Mouse (Mus musculus) limb, embryonic 15.5 days (tissue): ENCODE results near the gene Rnf167. TPM values are rescaled to one million over a fixed set of nuclear protein-coding genes. Genes with fewer than 3 reads are reported as not detected.

Experiments used
- ATAC-seq: fragments of 200-750 bp; cut with Nextera tagmentation; 2 replicates; pipeline ENCODE4 v1.8.0; 2017; ENCODE audit warnings: low read depth, moderate TSS enrichment; ENCODE audit not compliant: insufficient number of reproducible peaks, low FRiP score, low TSS enrichment
- H3K27ac ChIP-seq: fragments of 300-500 bp; sonication (generic); 2 replicates; pipeline ENCODE4 v1.5.1; 2015; ENCODE audit warnings: moderate library complexity, mild to moderate bottlenecking, inconsistent platforms
- H3K27me3 ChIP-seq: fragments of 300-500 bp; sonication (generic); 2 replicates; pipeline ENCODE4 v1.6.1; 2015; ENCODE audit warnings: inconsistent platforms
- H3K36me3 ChIP-seq: fragments of 300-500 bp; sonication (generic); 2 replicates; pipeline ENCODE4 v1.6.1; 2015; ENCODE audit warnings: inconsistent platforms
- H3K4me1 ChIP-seq: fragments of 300-500 bp; sonication (generic); 2 replicates; pipeline ENCODE4 v1.6.1; 2015; ENCODE audit warnings: inconsistent platforms
- H3K4me2 ChIP-seq: fragments of 300-500 bp; sonication (generic); 2 replicates; pipeline ENCODE4 v1.6.1; 2015; ENCODE audit warnings: mild to moderate bottlenecking, inconsistent platforms
- H3K4me3 ChIP-seq: fragments of 300-500 bp; sonication (generic); 2 replicates; pipeline ENCODE4 v1.5.1; 2015; ENCODE audit warnings: mild to moderate bottlenecking, inconsistent platforms
- H3K9ac ChIP-seq: fragments of 300-500 bp; sonication (generic); 2 replicates; pipeline ENCODE4 v1.6.1; 2015; ENCODE audit warnings: inconsistent platforms
- H3K9me3 ChIP-seq: fragments of 300-500 bp; sonication (generic); 2 replicates; pipeline ENCODE4 v1.6.1; 2016; ENCODE audit warnings: inconsistent platforms
- WGBS: fragments of 180-500 bp; shearing (Covaris S2); methylation state at CpG from one replicate; pipeline ENCODE4 v1.1.7; 2015; 5-methylcytosine and 5-hydroxymethylcytosine counted together
- polyA plus RNA-seq: library from polyadenylated mRNA; unstranded; fragments of >200 nt; fragmentation: Nextera tagmentation; extraction: Ambion mirVana; gene quantifications from 2 replicates; pipeline ENCODE4 v1.2.1, GENCODE M21; 2015

The Rnf167 gene
- polyA plus RNA-seq, 1 experiment from 2014 or later = 124 TPM

DNA sequence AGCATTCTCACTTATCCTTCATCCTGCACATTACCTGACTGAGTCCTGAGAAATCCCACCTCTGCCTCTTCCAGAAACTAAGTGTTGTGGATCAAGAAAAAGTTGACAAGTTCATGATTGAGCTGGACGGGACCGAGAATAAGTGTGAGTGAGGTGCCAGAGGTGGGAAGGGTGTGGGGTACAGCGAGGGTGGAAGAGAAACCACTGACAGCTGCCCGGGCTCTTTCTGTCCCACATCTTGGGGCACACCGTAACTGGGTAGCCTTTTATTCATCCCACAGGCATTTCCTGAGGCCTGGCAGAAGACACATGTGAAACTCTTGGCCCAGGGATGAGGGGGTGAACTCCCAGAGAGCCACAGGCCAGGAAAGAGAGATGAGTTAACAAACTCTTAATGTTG is 11.5 kb downstream of the Rnf167 start:
- ATAC-seq = no peak
- 0 out of 2 replicates have a peak overlapping the region, but pooled peaks have one; percentile 26 for H3K9ac ChIP-seq
- no peaks in the 10 kb centered on the region for H3K27me3 ChIP-seq
- peaks cover 42% of the 10 kb centered on the region for H3K4me1 ChIP-seq
- H3K4me3 ChIP-seq = 0 out of 2 replicates have a peak overlapping the region, but pooled peaks have one; percentile 3
- 0 out of 2 replicates have a peak overlapping the region, but pooled peaks have one; percentile 17 for H3K4me2 ChIP-seq
- WGBS = 68% methylated on average over 5 of the region's 5 CpGs
- peaks cover 39% of the 10 kb centered on the region for H3K36me3 ChIP-seq
- peak overlapping the region; percentile 5; the same call in 1 of the 2 replicates for H3K27ac ChIP-seq
- no peaks in the 10 kb centered on the region for H3K9me3 ChIP-seq

DNA sequence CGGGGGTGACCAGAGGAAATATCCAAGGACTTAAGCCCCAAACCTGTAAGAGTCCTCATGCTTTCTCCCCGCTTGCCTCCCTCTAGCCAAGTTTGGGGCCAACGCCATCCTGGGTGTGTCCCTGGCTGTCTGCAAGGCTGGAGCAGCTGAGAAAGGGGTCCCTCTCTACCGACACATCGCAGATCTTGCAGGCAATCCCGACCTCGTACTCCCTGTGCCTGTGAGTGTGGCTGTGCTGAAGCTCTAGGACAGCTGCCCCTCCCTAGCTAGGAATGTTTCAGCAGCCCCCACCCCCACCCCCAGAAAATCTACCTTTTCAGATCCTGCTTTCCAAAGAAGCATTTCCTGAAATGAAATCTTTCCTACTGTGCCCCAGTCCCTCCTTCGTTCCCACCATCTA is 11.9 kb downstream of the Rnf167 start:
- peaks cover 41% of the 10 kb centered on the region for H3K36me3 ChIP-seq
- WGBS = 72% methylated on average over 8 of the region's 8 CpGs
- H3K9me3 ChIP-seq = no peaks in the 10 kb centered on the region
- no peaks in the 10 kb centered on the region for H3K27me3 ChIP-seq
- H3K9ac ChIP-seq = no peak overlapping the region
- ATAC-seq = no peak
- no peak overlapping the region for H3K27ac ChIP-seq
- H3K4me1 ChIP-seq = peaks cover 42% of the 10 kb centered on the region
- no peak overlapping the region for H3K4me3 ChIP-seq
- no peak overlapping the region for H3K4me2 ChIP-seq

DNA sequence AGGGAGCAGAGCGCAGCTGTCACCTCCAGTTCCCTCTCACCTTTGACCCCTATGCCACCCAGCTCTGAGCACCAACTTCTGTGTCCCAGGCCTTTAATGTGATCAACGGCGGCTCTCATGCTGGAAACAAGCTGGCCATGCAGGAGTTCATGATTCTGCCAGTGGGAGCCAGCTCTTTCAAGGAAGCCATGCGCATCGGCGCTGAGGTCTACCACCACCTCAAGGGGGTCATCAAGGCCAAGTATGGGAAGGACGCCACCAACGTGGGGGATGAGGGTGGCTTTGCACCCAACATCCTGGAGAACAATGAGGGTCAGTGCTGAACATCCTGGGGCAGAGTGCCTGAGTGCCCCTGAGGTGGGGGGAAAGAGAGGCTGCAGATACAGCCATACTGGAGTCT is 13.5 kb downstream of the Rnf167 start:
- Histone ChIP-seq H3K4me3 (no peak overlapping the region), H3K27ac (0 out of 2 replicates have a peak overlapping the region, but pooled peaks have one; percentile 35), H3K4me1 (peaks cover 36% of the 10 kb centered on the region), H3K36me3 (peaks cover 58% of the 10 kb centered on the region), H3K9ac (no peak overlapping the region), H3K27me3 (no peaks in the 10 kb centered on the region), H3K4me2 (no peak overlapping the region), H3K9me3 (no peaks in the 10 kb centered on the region)
- ATAC-seq = no peak
- 82% methylated on average over 8 of the region's 8 CpGs for WGBS

DNA sequence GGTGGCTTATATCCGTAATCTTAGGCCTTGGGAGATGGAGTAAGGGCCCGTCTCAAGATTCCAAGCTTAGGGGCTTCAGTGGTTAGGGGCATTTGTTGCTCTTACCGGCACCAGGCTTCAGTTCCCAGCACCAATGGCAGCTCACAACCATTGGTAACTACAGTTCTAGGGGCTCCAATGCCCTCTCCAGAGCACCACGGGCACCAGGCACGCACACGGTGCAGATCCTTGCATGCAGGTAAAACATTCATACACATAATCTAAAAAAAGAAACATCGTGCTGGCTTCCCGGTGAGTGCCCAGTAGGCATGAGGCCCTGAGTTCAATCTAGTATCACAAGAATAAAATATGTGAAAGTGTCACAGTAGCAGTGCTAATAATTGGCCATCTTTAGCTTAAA is 16.1 kb downstream of the Rnf167 start:
- no peak overlapping the region for H3K9ac ChIP-seq
- ATAC-seq = no peak
- H3K4me3 ChIP-seq = no peak overlapping the region
- no peaks in the 10 kb centered on the region for H3K27me3 ChIP-seq
- no peak overlapping the region for H3K4me2 ChIP-seq
- 86% methylated on average over 8 of the region's 8 CpGs for WGBS
- peaks cover 69% of the 10 kb centered on the region for H3K36me3 ChIP-seq
- no peak overlapping the region for H3K27ac ChIP-seq
- H3K4me1 ChIP-seq = peaks cover 21% of the 10 kb centered on the region
- H3K9me3 ChIP-seq = no peaks in the 10 kb centered on the region

DNA sequence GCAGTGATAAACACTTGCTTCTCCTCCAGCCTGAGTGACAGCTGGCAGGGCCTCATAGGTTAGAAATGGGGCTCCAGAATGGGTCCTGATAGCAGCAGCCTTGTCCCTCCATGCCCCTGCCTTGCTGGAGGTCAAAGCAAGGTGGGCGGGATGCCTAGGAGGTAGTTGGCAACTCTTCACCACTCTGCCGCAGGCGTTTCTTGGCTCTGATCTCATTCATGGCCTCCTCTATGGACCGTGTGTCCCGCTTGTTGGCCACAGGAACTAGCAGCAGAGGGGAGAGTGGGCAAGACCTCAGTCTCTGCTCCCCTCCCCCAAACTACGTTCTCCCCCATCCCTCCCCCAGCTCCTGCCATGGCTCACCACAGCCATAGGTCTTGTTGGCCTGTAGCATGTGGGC is 16.9 kb downstream of the Rnf167 start:
- Histone ChIP-seq H3K9me3 (no peaks in the 10 kb centered on the region), H3K4me1 (peaks cover 15% of the 10 kb centered on the region), H3K36me3 (peaks cover 69% of the 10 kb centered on the region), H3K27ac (no peak overlapping the region), H3K9ac (no peak overlapping the region), H3K4me3 (no peak overlapping the region), H3K27me3 (no peaks in the 10 kb centered on the region), H3K4me2 (no peak overlapping the region)
- 93% methylated on average over 6 of the region's 6 CpGs for WGBS
- ATAC-seq = no peak

DNA sequence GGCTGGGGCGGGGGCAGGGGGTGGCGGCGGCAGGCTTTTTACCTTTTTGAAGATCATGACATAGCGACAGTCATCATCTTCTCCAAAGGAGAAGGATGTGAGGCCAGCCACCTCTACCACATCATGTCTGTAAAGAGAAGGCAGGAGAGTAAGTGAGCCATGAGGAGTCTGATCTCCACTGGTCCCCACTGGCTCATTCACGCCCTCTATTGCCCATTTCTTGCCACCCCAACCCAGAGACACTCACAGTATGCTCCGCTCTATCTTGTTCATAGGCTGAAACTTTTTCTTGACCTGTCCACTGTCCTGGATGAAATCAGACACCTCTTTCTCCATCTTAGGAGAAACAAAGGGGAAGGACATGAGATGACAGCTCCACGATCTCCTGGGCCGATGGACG is 17.7 kb downstream of the Rnf167 start:
- ATAC-seq = no peak
- Histone ChIP-seq H3K4me1 (peaks cover 13% of the 10 kb centered on the region), H3K27ac (no peak overlapping the region), H3K4me3 (no peak overlapping the region), H3K36me3 (peaks cover 65% of the 10 kb centered on the region), H3K27me3 (no peaks in the 10 kb centered on the region), H3K9me3 (no peaks in the 10 kb centered on the region), H3K4me2 (no peak overlapping the region), H3K9ac (no peak overlapping the region)
- 96% methylated on average over 9 of the region's 9 CpGs for WGBS

DNA sequence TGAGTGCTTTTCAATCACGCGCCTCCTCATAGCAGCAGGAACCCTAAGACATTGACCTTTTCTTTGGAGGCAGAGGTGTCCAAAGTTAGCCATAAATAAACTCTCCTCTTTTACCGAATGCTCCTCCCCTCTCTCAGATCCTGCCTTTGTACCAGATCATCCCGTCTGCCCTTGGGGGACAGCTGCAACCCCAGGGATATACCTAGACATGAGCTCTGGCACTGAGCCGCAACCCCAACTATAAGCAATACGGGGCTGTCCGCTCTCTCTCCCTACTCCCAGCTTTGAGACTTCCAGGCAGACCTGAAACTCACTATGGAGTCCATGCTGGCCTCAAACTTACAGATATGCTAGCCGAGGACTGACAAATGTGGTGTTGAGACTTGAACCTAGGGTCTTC is 19.7 kb downstream of the Rnf167 start:
- WGBS = 91% methylated on average over 8 of the region's 8 CpGs
- Histone ChIP-seq H3K4me3 (no peak overlapping the region), H3K4me1 (peaks cover 27% of the 10 kb centered on the region), H3K9me3 (no peaks in the 10 kb centered on the region), H3K27me3 (no peaks in the 10 kb centered on the region), H3K36me3 (peaks cover 53% of the 10 kb centered on the region), H3K4me2 (no peak overlapping the region), H3K9ac (no peak overlapping the region), H3K27ac (no peak overlapping the region)
- ATAC-seq = no peak

DNA sequence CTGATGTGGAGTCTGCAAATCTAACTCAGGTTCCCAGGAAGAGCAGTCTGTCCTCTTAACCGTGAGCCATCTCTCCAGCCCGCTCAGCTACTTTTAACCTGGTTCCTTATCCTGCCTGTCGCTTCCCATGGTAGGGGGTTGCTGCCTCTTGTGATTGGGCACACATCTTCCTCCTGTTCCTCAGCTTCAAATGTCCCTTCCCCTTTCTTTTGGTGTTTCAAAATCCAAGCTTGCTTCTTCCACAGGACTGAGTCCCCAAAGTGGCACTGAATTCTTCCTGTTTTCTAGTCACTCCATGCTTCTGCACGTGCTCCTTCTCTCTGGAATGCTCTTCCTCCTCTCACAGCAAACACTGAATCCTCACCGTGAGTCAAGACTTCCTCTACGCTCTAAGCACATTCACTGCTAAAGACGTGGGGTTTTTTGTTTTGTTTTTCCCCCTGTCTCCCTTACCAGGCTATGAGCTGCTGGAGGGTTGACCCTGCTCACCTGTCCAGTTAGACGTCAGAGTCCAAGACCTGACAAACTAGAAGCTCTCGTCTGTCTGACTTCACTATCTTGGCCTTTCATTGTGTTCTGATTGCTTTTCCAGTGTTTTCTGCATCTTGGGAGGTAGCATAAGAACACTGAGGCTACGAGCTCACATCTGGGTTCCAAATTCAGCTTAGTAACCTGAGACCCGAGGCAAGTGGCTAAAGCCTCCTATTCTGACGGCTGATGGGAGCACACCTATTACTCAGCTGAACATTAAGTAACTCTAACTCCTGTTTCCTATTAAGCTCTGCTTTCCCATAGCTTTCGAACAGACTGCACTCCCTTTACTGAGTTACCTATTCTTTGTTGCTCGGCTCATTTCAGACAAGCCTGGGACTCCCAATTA is 20.5 kb downstream of the Rnf167 start:
- peak overlapping the region; percentile 71 for H3K4me3 ChIP-seq
- H3K27ac ChIP-seq = peak overlapping the region; percentile 100
- H3K4me1 ChIP-seq = peaks cover 27% of the 10 kb centered on the region
- ATAC-seq = no peak
- WGBS = 47% methylated on average over 14 of the region's 14 CpGs
- no peaks in the 10 kb centered on the region for H3K9me3 ChIP-seq
- H3K4me2 ChIP-seq = peak overlapping the region; percentile 77
- no peaks in the 10 kb centered on the region for H3K27me3 ChIP-seq
- H3K36me3 ChIP-seq = peaks cover 51% of the 10 kb centered on the region
- H3K9ac ChIP-seq = no peak overlapping the region

DNA sequence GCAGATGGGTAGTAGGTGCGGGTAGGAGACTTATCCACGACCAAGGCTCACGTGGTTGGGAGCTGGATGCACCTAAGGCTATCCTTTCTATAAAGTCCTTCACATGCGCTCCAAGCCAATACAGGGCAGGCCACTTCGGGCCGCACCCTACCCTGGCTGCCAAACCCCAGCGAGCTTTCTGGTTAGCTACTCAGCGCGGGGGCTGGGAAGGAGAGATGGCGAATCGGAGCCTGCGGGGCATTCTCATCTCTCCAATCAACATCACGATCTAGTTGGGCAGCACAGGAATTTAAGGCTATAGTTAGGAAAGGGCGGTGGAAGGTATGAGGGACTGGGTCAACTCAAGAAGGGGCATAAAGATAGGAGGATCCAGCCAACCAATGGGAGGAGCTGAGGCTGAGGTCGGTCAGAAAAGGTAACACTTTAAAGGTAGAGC is 21.3 kb downstream of the Rnf167 start:
- Histone ChIP-seq H3K4me3 (peak overlapping the region; percentile 71), H3K9ac (peak overlapping the region; percentile 24), H3K4me1 (peaks cover 27% of the 10 kb centered on the region), H3K36me3 (peaks cover 45% of the 10 kb centered on the region), H3K27ac (peak overlapping the region; percentile 100), H3K27me3 (no peaks in the 10 kb centered on the region), H3K4me2 (peak overlapping the region; percentile 77), H3K9me3 (no peaks in the 10 kb centered on the region)
- WGBS = under 1% methylated on average over 15 of the region's 15 CpGs
- ATAC-seq = no peak

DNA sequence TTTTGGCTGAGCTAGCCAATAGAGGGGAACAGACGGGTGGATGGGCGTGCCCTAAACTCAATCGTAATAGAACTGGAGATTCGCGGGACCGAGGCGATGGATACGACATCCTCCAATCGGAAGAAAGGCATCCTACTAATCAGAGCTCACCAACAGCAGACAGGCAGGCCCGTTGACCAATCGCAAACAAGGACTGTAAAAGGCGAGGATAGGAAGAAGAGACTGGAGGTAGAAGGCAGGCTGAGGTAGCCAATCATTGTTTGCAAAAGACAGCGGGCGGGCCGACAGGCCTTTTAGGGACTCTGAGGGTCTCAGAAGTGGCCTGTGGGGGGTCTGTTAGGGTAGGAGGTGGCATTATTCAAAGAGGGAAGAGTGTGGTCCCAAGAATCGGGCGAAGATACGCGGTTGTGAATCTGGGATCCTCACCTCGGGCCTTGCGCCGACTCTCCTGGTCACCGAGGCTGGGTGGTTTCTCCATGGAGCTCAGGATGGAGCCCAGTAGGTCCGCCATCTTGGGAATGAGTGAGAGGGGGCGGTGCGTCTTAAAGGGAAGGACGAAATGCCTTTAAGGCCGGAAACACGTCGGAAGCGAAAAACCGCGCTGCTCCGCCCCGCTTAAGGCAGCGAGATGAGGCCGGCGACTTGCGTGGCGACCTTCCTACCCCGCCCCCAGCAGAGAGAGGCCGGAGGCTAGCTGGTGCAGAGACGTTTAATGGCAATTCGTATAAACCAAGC is 21.9 kb downstream of the Rnf167 start, which contains the start of gene Spag7:
Gene Spag7 (minus strand): TSS at position 646 of the 735 bp plus-strand sequence.
- Histone ChIP-seq H3K27ac (peak within 1 kb of the TSS; percentile 100), H3K4me1 (peaks cover 27% of the 10 kb centered on the region), H3K4me2 (peak within 1 kb of the TSS; percentile 77), H3K4me3 (peak within 1 kb of the TSS; percentile 71), H3K36me3 (peaks cover 46% of the 10 kb centered on the region), H3K9ac (peak within 1 kb of the TSS; percentile 67), H3K9me3 (no peaks in the 10 kb centered on the region), H3K27me3 (no peaks in the 10 kb centered on the region)
- peak; percentile 96 for ATAC-seq
- WGBS = under 1% methylated on average over 44 of the region's 44 CpGs

DNA sequence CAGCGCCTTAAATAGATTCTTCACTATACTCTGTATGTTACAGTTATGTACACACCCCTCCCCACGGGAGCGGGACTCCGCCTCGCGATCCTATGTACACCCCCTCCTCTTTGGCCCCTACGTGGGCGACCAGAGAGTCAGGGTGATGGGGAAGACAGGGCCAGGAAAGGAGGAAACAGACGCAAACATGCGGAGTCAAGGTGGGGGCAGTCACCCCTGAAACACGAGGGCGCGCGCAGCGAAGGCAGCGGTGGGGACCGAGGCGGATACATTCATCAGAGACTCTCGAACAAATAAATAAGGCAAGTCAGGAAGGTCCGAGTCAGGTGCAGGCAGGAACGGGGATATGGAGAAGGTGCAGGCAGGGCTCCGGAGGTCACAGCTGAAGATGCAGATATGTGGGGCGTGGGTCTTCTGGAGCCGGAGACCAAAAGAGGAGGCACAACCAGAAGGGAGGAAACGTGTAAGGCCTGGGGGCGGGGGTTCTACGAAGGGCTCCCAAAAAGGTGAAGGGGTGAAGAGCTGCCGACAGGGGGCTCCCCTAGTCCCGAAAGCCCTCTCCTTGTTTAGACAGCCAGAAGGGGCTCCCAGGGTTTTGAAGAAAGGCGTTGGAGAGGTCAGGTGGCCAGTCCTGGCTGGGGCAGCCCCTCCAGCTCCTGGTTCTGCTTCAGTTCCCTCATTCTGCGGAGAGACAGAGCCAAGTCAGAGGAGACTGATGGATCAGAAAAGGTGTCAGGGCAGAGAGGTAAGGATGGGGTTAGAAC is 22.7 kb downstream of the Rnf167 start:
- Histone ChIP-seq H3K36me3 (peaks cover 45% of the 10 kb centered on the region), H3K9me3 (no peaks in the 10 kb centered on the region), H3K27ac (peak overlapping the region; percentile 100), H3K9ac (peak overlapping the region; percentile 67), H3K27me3 (no peaks in the 10 kb centered on the region), H3K4me3 (peak overlapping the region; percentile 71), H3K4me2 (peak overlapping the region; percentile 68), H3K4me1 (peaks cover 27% of the 10 kb centered on the region)
- peak; percentile 30 for ATAC-seq
- WGBS = under 1% methylated on average over 31 of the region's 31 CpGs
